Mouse (Mus musculus) embryo, embryonic 10.5 days (tissue): Measurements from ENCODE around the gene Zdhhc16.

ENCODE experiments used
- DNase-seq: peaks from one replicate; pipeline ENCODE4 v3.0.0-alpha.2; 2015; ENCODE audit warnings: low spot score

Gene Zdhhc16

GRCm38 (mm10) chr19:41987206-41987605 lies 53.9 kb downstream of the Zdhhc16 start:
- no peak for DNase-seq

- no peak for DNase-seq
Measured at GRCm38 (mm10) chr19:41989810-41990209, 56.5 kb downstream of the Zdhhc16 start.

GRCm38 (mm10) chr19:41991926-41992477 lies 58.7 kb downstream of the Zdhhc16 start:
- no peak for DNase-seq

- DNase-seq, result no peak
Measured at GRCm38 (mm10) chr19:41992971-41993370, 59.7 kb downstream of the Zdhhc16 start.

GRCm38 (mm10) chr19:41993484-41993883 lies 60.2 kb downstream of the Zdhhc16 start:
- no peak for DNase-seq
